Mouse (Mus musculus): ENCODE data around the gene Slc6a21.

DNA sequence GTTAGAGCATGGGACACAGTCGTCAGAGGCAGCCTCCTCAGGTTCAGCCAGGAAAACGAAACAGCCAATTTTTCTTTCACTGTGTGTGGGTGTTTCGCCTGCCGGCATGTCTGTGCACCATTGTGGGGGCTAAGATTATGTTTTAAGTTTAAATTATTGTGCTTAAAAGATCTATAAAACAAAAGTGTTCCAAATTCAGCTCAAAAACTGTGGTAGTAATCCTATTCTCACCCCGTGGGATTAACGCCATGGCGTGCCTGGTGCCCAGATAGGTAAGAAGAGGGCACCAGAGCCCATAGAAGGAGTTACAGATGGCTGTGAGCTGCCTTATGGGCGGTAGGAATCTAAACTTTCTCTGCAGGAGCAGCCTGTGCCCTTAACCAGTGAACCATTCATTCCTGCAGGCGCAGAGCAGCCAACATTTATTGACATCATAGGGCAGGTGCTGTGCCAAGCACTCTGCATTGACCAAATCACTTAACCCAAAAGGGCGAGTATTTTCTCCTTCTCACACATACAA lies 37.9 kb downstream of the Slc6a21 start:
- no peak for TF ChIP-seq MAX (IDR thresholded peaks at IDR 0.05; ENCODE audit: low read depth)
- TF ChIP-seq POLR2A (IDR thresholded peaks at IDR 0.05; ENCODE audit: insufficient read length, low read depth) = no peak
